Mouse (Mus musculus): ENCODE results near the gene Col4a4.

Gene Col4a4

GRCm38 (mm10) chr1:82410548-82410947 is 176.1 kb downstream of the Col4a4 start:
- no peak for DNase-seq

- DNase-seq = no peak
Observed at GRCm38 (mm10) chr1:82409271-82409670, 177.4 kb downstream of the Col4a4 start.

GRCm38 (mm10) chr1:82407786-82408185 is 178.9 kb downstream of the Col4a4 start:
- DNase-seq = no peak

All from thymus, adult 18-20 months (tissue).